Mouse (Mus musculus) ES-Bruce4 (cell line): ENCODE results near the gene Sh3bp4. TPM values are rescaled to one million over a fixed set of nuclear protein-coding genes. Genes with fewer than 3 reads are reported as not detected.

ENCODE experiments used
- H3K27ac ChIP-seq: 2 replicates; pipeline ENCODE4 v1.5.1; 2012; ENCODE audit warnings: low read length, inconsistent platforms; ENCODE audit not compliant: insufficient read depth
- H3K27me3 ChIP-seq: 2 replicates; pipeline ENCODE4 v1.6.1; 2012; ENCODE audit warnings: mild to moderate bottlenecking, low read length, inconsistent platforms; ENCODE audit not compliant: control insufficient read depth, poor library complexity, insufficient read depth, severe bottlenecking
- H3K36me3 ChIP-seq: 2 replicates; pipeline ENCODE4 v1.6.1; 2012; ENCODE audit warnings: inconsistent platforms, mild to moderate bottlenecking, low read length, moderate library complexity; ENCODE audit not compliant: control insufficient read depth, poor library complexity, insufficient read depth, severe bottlenecking
- H3K4me1 ChIP-seq: one replicate; pipeline ENCODE4 v1.8.1; 2011; ENCODE audit warnings: low read length; ENCODE audit not compliant: control insufficient read depth, insufficient read depth
- H3K4me3 ChIP-seq: 2 replicates; pipeline ENCODE4 v1.5.1; 2011; ENCODE audit warnings: low read depth, mild to moderate bottlenecking, low read length
- H3K9ac ChIP-seq: 2 replicates; pipeline ENCODE4 v1.6.1; 2012; ENCODE audit warnings: low read depth, mild to moderate bottlenecking, inconsistent platforms; ENCODE audit not compliant: poor library complexity, severe bottlenecking
- H3K9me3 ChIP-seq: replicated peaks from 2 replicates; pipeline ENCODE4 v1.6.1; 2012; ENCODE audit warnings: mild to moderate bottlenecking, low read length, inconsistent platforms; ENCODE audit not compliant: control insufficient read depth, poor library complexity, insufficient read depth, severe bottlenecking
- CTCF ChIP-seq: IDR thresholded peaks from one replicate; pipeline ENCODE4 v1.8.1; 2011; ENCODE audit warnings: low read depth, low read length
- EP300 ChIP-seq: IDR thresholded peaks from 2 replicates; pipeline ENCODE4 v1.6.1; 2011; ENCODE audit warnings: low read depth, low read length; ENCODE audit not compliant: insufficient read depth
- POLR2A ChIP-seq: IDR thresholded peaks from one replicate; pipeline ENCODE4 v1.8.1; 2011; ENCODE audit warnings: low read length; ENCODE audit not compliant: insufficient read depth
- polyA plus RNA-seq: library from polyadenylated mRNA; stranded (reverse); fragments of >200 nt; gene quantifications from 2 replicates; pipeline ENCODE4 v1.2.4, GENCODE M21; 2011; ENCODE audit warnings: low read depth; ENCODE audit not compliant: missing spikeins, insufficient read depth, insufficient read length

The Sh3bp4 gene
- polyA plus RNA-seq, 1 experiment = 32.1 TPM

DNA sequence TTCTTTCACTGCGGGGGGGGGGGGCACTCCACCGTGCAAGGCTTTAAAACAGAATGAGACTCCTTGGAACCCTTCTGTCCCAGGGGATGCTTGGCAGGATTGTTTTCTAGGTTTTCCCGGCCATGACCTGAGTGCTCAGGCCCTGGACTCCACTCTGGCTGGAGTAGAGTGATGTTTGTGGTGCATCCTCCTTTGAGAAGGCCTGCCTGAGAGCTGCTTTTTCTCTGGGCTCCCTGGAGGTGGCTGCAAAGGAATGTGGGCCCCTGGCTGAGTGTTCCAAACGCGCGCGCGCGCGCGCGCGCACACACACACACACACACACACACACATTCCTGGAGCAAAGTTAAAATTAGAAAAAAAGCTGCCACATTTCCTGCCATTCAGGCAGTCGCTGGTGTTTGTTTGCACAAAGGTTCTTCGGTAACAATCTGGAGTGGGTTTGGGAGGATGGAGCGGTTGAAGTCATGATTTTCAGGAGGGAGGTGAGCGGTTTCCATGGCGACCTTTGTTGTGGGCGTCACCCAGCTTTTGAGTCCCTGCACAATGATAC is 22.3 kb downstream of the Sh3bp4 start:
- TF ChIP-seq CTCF (no peak), EP300 (no peak), POLR2A (no peak)
- Histone ChIP-seq H3K4me1 (peaks cover 34% of the 10 kb centered on the region), H3K27ac (peak overlapping the region; percentile 66), H3K4me3 (peak overlapping the region; percentile 28; the same call in 1 of the 2 replicates), H3K9me3 (no peaks in the 10 kb centered on the region), H3K36me3 (no peaks in the 10 kb centered on the region), H3K9ac (no peak overlapping the region), H3K27me3 (no peaks in the 10 kb centered on the region)

DNA sequence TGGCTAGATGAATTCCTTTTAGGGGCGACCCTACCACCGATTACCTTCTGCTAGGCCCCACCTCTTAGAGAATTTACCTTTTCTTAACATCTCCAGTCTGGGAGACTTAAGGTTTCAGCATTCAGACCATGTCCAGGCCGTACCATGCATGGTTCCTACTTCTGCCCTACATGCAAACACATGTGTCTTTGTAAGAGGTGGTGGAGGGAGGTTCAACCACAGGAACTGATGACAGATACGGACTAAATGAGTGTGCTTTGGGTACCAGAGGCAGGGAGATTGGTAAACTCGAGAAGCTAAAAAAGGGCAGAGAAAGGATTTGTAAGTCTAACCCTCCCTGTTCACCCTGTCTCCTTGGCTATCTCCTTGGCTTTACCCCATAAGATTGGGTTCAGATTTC is 23.5 kb downstream of the Sh3bp4 start:
- Histone ChIP-seq H3K36me3 (no peaks in the 10 kb centered on the region), H3K9me3 (no peaks in the 10 kb centered on the region), H3K4me1 (peaks cover 34% of the 10 kb centered on the region), H3K9ac (peak overlapping the region; percentile 23; the same call in 1 of the 2 replicates), H3K27me3 (no peaks in the 10 kb centered on the region), H3K27ac (no peak overlapping the region), H3K4me3 (no peak overlapping the region)
- TF ChIP-seq POLR2A = no peak
- TF ChIP-seq EP300 = no peak
- no peak for TF ChIP-seq CTCF

- Histone ChIP-seq H3K27ac (peak overlapping the region; percentile 5), H3K27me3 (no peaks in the 10 kb centered on the region), H3K4me1 (peaks cover 30% of the 10 kb centered on the region), H3K36me3 (no peaks in the 10 kb centered on the region), H3K9me3 (no peaks in the 10 kb centered on the region), H3K4me3 (no peak overlapping the region), H3K9ac (no peak overlapping the region)
- TF ChIP-seq POLR2A (no peak), EP300 (no peak), CTCF (no peak)
Measured at GRCm38 (mm10) chr1:89094416-89094815, 24.2 kb downstream of the Sh3bp4 start.

GRCm38 (mm10) chr1:89095642-89096424 is 25.6 kb downstream of the Sh3bp4 start:
- H3K36me3 ChIP-seq = no peaks in the 10 kb centered on the region
- TF ChIP-seq EP300 (peak; percentile 59; the same call in 1 of the 2 replicates), CTCF (no peak)
- peak overlapping the region; percentile 22 for H3K4me3 ChIP-seq
- H3K9ac ChIP-seq = peak overlapping the region; percentile 26
- no peaks in the 10 kb centered on the region for H3K9me3 ChIP-seq
- H3K27ac ChIP-seq = peak overlapping the region; percentile 75
- H3K4me1 ChIP-seq = peaks cover 18% of the 10 kb centered on the region
- H3K27me3 ChIP-seq = no peaks in the 10 kb centered on the region

DNA sequence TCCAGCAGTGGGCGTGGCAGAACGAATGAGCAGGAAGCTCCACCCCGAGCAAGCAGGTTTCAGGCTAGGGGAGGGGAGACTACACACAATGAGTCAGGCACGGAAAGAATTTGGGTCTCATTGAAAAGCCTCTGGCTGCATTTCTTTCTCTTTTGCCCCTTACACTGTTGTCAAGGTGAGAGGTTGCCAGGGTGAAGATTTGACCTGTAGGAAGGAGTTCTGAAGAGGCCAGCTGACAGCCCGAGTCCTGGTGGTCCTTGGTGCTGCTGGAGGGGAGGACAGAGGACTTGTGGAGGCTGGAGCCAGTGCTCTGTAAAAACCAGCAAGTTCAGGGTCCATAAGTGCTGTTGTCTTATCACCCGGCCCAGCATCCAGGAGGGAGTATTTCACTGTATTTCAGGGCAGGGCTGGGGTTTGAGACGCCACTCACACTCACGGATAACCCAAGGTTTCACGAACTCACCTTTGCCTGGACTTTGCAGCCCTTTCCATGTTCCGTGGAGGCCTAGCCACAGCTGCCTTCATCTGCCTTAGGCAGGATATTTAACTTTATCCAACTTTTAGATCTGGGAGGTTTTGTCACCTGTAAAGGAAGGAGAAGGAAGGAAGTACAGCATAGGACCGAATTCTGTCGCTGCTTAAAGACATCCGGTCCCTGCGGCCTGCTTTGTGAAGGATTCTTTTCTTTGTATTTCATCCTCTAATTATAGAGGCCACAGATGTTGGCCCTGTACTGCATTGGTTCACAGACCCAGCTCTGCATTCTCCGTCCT is 32.2 kb downstream of the Sh3bp4 start:
- peak overlapping the region; percentile 99 for H3K27ac ChIP-seq
- TF ChIP-seq EP300 (peak; percentile 12; the same call in 1 of the 2 replicates), POLR2A (no peak), CTCF (no peak)
- H3K27me3 ChIP-seq = no peaks in the 10 kb centered on the region

GRCm38 (mm10) chr1:89103004-89103263 is 32.7 kb downstream of the Sh3bp4 start:
- Histone ChIP-seq H3K27me3 (no peaks in the 10 kb centered on the region), H3K4me1 (peaks cover 5% of the 10 kb centered on the region), H3K36me3 (no peaks in the 10 kb centered on the region), H3K27ac (peak overlapping the region; percentile 99), H3K4me3 (peak overlapping the region; percentile 86), H3K9ac (peak overlapping the region; percentile 72), H3K9me3 (no peaks in the 10 kb centered on the region)
- TF ChIP-seq EP300 (peak; percentile 90), POLR2A (no peak), CTCF (no peak)

More for the DNA sequence above, 32.2 kb downstream of the Sh3bp4 start:
- H3K4me3 ChIP-seq = peak overlapping the region; percentile 86
- H3K9ac ChIP-seq = peak overlapping the region; percentile 72
- peaks cover 5% of the 10 kb centered on the region for H3K4me1 ChIP-seq
- no peaks in the 10 kb centered on the region for H3K36me3 ChIP-seq
- no peaks in the 10 kb centered on the region for H3K9me3 ChIP-seq
